Mouse (Mus musculus) thymus, postnatal 14 days (tissue): ENCODE results near the gene D1Ertd622e.

Experiments used
- DNase-seq: peaks from one replicate; pipeline ENCODE4 v3.0.0; 2021

Gene D1Ertd622e

DNA sequence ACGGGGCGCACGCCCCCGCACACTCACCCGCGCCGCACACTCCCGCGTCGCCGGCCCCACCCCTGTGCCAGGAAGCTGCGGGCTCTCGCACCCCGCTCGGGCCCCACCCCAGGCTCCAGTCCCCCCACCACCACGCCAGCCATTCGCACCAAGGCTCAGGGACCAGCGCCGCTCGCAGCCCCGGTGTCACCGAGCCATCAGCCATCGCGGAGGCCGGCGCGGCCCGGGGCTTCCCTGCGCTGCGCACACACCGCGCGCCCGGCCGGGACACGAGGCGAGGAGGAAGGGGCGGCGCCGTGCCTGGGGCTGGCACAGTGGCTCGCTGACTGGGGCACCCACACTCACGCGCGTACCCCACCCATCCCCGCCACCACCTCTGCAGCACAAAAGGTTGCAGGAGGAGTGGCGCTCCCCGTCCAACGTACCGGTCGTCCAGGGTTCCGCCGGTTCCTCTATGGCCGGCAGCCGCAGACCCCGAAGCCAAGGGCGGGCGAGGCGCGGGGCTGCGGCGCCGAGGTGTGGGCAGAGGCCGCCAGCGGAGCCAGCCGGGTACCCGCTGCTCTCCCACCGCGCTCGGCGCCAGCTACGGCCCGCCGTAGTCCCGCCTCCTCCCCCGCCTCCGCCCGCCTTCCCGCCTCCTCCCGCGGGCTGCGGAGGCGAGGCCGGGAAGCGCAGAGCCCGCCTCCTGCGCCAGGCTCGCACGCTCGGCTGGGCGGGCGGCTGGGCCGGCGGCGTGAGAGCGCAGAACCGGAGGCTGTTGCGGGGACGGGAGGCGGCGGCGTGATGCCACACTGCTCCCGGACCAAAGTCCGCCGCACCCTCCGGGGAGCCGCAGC lies at the start of gene D1Ertd622e:
D1Ertd622e (minus strand) TSS at position 669 of the 836 bp plus-strand sequence.
- peak; percentile 85 for DNase-seq

- no peak for DNase-seq
These were observed 48.6 kb upstream of the D1Ertd622e start for GRCm38 (mm10) chr1:97710520-97710919.

- DNase-seq: no peak
These were observed 43.5 kb upstream of the D1Ertd622e start for GRCm38 (mm10) chr1:97705389-97705788.

- DNase-seq: no peak
These were observed 42.8 kb upstream of the D1Ertd622e start for GRCm38 (mm10) chr1:97704646-97705045.

DNA sequence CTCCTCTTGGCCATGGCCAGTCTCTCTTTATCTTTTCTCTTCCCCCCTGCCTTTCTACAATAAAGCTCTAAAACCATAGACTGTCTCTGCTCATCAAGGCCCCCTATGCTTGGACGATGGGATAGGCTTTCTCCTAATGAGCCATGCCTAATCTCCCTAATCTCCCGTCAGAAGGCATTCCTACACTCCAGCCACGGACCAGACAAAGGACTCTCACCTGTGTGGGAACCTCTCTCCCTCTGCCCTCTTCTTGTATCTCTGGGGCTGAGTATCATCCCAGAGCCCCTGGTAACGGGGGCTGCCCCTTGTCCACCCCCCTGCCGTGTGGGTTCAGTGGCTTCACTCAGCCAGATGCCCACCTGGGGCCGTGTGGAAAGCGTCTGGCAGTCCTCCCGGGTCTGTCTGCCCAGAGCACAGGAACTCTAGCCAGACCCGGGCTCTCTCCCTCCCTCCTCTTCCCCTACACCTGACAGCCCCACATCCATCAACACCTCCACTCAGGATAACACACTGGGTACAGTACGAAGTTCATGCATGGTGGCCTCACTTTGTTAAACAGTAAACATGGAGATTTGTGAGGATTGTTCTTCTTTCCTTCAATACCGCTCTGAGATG lies 37.2 kb upstream of the D1Ertd622e start:
- DNase-seq: no peak

DNA sequence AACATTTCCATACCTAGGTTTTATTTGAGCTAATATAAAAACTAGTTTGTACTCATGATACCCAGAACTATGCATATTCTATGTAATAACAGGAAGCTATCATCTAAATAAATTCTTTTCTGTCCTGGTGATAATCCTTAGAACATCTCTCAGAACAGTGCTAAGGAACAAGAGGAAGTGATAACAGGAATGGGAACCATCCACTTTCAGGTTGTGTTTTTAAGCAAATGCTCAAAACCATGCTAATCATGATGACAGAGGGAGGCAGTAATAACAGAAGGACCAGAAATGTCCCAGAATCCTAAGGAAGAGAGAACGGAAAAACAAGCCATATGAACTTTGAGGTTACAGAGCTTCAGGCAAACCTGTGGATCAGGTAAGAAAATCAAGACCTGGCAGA lies 35.4 kb upstream of the D1Ertd622e start:
- no peak for DNase-seq

GRCm38 (mm10) chr1:97693825-97694224 lies 32.0 kb upstream of the D1Ertd622e start:
- no peak for DNase-seq

DNA sequence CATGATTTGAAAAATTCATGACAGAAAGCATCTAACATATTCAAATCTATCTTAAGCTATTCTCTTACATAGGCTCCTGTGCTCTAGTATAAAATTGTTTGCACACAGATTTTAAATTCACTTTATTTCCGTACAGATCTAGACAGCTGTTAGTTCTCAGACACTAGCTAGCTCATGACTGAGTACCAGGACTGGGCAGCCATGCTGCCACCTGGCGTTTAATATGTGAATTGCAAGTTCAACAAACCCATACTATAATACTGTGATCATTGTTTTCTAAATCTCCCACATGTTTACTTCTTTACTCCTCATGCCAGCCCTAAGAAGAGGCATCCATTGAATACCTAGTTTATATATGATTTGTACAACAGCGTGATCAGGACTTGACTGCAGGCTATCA lies 26.9 kb upstream of the D1Ertd622e start:
- peak; percentile 78 for DNase-seq

DNA sequence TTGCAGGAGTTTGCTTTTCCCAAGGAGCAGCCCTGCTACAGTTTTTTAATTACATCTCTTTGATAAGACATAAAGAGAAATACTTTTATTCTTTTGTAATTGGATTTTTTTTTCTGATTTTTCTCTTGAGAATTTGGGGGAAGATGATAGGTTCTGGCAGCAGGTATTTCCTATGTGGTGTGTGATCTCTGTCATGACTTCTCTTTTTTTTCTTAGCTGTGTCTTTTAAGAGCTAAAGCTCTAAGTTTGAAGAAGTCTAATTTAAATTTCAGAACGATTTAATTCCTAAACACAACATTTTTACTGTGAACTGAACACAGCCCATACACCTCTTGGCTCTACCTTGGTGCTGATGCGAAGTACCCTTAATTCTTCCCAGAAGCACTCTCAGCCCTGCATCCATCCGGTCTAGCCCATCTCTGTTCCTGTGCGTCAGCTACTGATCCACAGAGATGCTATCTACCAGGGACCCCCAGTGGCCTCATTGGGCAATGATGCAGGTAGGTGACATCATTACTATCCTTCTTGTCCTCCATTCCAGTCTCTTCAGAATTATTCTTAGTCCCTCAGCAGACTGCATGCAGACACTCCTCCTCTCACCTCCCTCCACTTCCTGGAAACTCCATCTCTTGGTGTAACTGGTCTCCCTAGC lies 14.8 kb upstream of the D1Ertd622e start:
- DNase-seq: peak; percentile 24

DNA sequence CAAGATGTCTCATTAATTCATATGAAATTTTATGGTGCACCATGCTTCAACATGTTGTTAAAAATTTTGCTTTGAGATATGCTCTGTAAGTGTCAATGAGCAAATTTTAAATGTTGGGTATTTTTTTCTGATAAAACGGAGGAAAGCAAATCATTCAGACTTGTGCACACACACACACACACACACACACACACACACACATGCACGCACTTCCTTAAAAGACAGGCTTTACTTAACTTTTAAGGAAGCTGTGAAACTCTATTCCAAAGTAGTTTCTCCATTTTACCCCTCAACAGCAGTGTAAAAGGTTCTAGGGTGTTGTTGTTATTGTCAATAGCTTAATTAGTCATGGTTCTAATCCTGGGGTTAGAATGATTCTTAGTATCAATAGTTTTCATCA lies 14.2 kb upstream of the D1Ertd622e start:
- no peak for DNase-seq

DNA sequence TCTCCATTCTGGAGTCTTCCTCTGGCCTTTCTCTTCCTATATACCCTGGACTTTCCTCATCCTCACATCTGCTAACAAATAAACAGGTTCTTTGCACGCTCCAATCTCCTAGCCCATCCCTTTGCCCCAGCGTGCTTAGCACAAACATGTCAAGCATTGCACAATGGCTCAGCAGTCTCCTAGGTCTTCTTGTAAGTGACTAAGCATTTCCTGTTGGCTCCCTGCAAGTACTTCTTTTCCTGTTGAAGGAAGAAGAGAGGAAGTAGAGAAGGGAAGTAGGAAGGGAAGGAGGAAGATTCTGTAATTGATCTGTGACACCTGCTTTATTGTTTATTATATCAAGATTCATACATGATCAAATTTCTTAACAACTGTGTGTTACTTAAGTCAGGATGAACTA lies 11.0 kb upstream of the D1Ertd622e start:
- peak; percentile 15 for DNase-seq

GRCm38 (mm10) chr1:97667288-97667687 lies 5.4 kb upstream of the D1Ertd622e start:
- DNase-seq: no peak

DNA sequence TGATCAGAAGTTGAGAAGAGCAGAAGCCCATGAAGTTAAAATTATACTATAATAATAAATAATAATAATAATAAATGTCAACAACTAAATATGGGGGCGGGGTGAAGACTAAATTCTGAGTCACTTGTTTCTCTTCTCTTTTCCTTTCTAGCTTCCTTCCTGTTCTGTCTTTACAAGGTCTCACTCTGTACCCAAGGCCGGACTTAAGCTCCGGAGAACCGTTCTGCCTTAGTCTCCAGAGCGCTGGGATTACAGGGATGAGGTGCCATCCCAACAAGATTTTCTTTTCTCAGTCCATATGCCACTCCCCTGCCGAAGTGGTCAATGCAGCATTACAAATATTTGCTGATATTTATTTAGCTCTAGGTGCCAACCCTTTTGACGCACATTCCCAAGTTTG lies 450 bp upstream of the D1Ertd622e start:
- no peak for DNase-seq

GRCm38 (mm10) chr1:97660687-97661405 lies 1.0 kb downstream of the D1Ertd622e start:
- DNase-seq: peak; percentile 73

DNA sequence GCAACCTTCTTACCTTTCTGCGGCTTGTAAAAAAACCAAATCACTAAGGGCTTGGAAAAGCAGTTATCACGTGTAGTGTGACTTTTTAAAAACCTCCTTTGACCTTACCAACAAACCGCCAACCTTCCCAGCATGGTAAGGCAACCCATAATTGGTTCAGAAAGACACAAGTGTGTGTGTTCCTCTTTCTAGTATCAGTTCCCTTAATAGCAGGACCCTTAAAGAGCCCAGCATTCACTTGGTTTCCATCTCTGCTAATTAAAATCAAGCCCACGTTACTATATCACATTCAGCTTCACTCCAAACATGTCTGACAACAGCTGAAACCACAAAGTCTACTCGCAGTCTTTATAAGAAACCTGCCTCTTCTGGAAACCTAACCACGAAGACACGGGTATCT lies 2.5 kb downstream of the D1Ertd622e start:
- DNase-seq: no peak

- no peak for DNase-seq
These were observed 4.1 kb downstream of the D1Ertd622e start for GRCm38 (mm10) chr1:97657786-97658185.

- DNase-seq: no peak
These were observed 4.7 kb downstream of the D1Ertd622e start for GRCm38 (mm10) chr1:97657201-97657600.

DNA sequence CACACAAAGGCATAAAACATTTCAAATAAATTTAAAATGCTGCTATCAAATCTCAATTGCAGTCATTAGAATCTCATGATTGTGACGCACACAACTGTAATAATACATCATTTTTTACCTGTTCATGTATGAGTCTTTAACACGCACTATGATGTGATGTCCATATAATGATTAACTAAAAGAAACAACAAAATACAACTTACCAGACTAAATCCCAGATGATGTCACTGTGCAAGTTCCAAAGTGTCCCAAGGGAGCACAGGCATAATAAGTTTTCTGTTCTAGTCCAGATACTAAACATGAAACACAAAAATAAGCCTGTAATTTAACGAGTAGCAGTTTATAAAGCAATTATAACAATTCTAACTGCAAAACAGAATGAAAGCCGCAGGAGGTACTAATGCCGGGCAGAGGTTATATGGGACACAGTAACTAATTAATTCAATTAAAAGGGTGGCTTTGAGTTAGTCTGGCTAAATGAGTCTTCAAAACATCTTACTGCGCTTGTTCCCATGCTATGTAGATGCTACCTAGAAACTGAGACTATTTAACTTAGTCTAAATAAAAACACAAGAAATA lies 7.4 kb downstream of the D1Ertd622e start:
- DNase-seq: no peak

- no peak for DNase-seq
These were observed 11.2 kb downstream of the D1Ertd622e start for GRCm38 (mm10) chr1:97650553-97651123.

- peak; percentile 36 for DNase-seq
These were observed 11.8 kb downstream of the D1Ertd622e start for GRCm38 (mm10) chr1:97650072-97650471.

- peak; percentile 56 for DNase-seq
These were observed 14.8 kb downstream of the D1Ertd622e start for GRCm38 (mm10) chr1:97647037-97647436.

DNA sequence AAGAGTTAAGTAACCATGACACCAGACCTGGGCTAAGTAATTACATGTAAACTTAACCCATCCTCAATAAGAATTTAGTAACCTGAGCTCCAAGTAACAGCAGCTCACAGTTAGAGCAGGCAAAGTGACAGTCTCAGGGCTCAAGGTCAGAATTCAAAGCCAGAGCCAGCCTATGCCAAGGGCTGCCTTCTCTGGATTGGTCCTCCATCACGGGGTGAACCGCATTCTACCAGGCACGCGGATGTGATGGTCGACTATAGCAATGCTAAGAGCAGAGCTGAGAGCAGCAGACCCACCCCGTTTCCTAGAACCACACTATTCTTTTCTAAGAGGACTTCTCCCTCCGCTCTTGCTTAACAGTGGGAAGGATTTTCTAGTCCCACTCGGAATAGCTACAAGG lies 27.8 kb downstream of the D1Ertd622e start:
- DNase-seq: no peak
